Mouse (Mus musculus): Measurements from ENCODE around the gene Mst1r. TPM values are rescaled to one million over a fixed set of nuclear protein-coding genes. Genes with fewer than 3 reads are reported as not detected.

Gene Mst1r
- polyA plus RNA-seq (2016; fragmentation: Nextera tagmentation; extraction: Ambion mirVana): 2.0 and 2.3 TPM in 2 replicates

DNA sequence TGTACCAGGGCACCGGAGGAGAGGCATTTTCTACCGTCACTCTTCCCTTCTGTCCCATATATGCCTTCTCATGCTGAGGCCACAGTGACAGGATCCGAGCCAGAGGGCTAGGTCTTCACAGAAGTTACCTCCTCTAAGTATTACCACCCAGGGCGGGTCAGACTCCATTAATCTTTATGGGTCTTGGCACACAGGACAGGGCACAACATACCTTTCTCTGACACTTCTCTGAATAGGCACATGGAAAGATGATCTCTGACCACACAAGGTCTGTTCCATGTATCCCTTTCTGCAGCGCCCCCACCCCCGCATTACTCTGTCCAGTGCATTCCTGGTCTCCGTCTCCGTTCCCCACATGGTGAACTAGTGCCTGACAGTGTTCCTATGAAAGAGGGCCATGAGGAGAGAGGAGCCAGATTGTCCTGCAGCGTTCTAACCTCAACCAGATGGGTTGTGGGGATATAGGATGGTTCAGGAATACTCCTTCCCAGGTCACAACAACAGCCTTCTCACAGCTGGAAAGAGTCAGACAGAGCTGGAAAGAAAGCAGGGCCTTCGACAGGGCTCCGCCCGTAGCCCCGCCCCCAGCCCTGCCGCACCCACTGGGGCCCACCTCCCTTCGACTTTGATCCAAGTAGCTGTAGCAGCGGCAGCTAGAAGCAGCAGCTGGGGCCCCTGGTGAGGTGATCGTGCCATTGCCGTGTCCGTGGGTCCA lies at the start of gene Mst1r:
Mst1r (plus strand) TSS at position 622 of the 715 bp plus-strand sequence.
- 19% methylated on average over 19 of the region's 19 CpGs for WGBS
- no peak within 1 kb of the TSS for H3K27ac ChIP-seq

GRCm38 (mm10) chr9:107858343-107858742 lies 48.3 kb upstream of the Mst1r start:
- H3K9me3 ChIP-seq (replicated peaks): no peaks in the 10 kb centered on the region
- no peaks in the 10 kb centered on the region for H3K4me1 ChIP-seq
- no peak overlapping the region for H3K27ac ChIP-seq
- ATAC-seq (ENCODE audit: low FRiP score): no peak
- no peak overlapping the region for H3K4me2 ChIP-seq (replicated peaks)
- no peak overlapping the region for H3K4me3 ChIP-seq
- WGBS: 99% methylated on average over 3 of the region's 3 CpGs
- H3K9ac ChIP-seq: no peak overlapping the region
- H3K27me3 ChIP-seq: no peaks in the 10 kb centered on the region
- H3K36me3 ChIP-seq: peaks cover 16% of the 10 kb centered on the region

More for the DNA sequence above, at the start of gene Mst1r:
- peaks cover 9% of the 10 kb centered on the region; the same call in 1 of the 2 replicates for H3K36me3 ChIP-seq
- H3K4me2 ChIP-seq (replicated peaks): peak within 1 kb of the TSS; percentile 57
- peaks cover 28% of the 10 kb centered on the region for H3K4me1 ChIP-seq
- H3K27me3 ChIP-seq: peaks cover 39% of the 10 kb centered on the region
- peak within 1 kb of the TSS; percentile 27 for H3K4me3 ChIP-seq
- H3K9me3 ChIP-seq (replicated peaks): no peaks in the 10 kb centered on the region
- peak within 1 kb of the TSS; percentile 54 for H3K9ac ChIP-seq
- ATAC-seq (ENCODE audit: low FRiP score): peak; percentile 43; the same call in 1 of the 2 replicates

DNA sequence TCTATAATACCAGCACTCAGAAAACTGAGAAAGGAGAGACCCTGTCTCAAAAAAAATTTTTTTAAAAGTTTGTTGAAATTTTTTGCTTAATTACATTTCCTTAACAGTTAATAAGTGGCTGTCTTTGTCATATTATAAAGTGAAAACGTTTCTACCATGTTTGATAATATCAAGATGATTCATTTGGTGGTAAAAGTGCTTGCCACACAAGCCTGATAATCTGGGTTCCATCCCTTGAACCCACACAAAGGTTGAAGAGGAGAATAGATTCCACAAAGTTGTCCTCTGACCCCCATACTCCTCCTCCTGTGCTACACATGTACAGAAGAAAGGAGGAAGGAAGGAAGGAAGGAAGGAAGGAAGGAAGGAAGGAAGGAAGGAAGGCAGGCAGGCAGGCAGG lies 42.2 kb upstream of the Mst1r start:
- no peaks in the 10 kb centered on the region for H3K9me3 ChIP-seq (replicated peaks)
- H3K4me3 ChIP-seq: no peak overlapping the region
- no peaks in the 10 kb centered on the region for H3K27me3 ChIP-seq
- H3K27ac ChIP-seq: no peak overlapping the region
- 85% methylated on average over 1 of the region's 1 CpGs for WGBS
- no peak overlapping the region for H3K4me2 ChIP-seq (replicated peaks)
- H3K9ac ChIP-seq: no peak overlapping the region
- H3K36me3 ChIP-seq: peaks cover 10% of the 10 kb centered on the region
- H3K4me1 ChIP-seq: peaks cover 3% of the 10 kb centered on the region; the same call in 1 of the 2 replicates
- ATAC-seq (ENCODE audit: low FRiP score): no peak

DNA sequence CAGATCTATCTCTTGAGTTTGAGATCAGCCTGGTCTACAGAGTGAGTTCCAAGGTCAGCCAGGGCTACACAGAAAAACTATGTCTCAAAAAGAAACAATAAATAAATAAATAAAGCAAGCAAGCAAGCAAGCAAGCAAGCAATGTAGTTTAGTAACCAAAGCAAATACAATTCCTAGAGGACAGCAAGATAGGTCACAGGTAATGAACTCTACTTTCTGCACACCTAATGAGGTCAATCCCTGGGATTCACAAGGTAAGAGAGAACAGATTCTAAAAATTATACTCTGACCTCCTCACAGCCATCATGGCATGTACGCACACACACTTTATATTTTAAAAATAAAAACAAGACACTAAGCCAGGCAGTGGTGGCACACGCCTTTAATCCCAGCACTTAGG lies 40.6 kb upstream of the Mst1r start:
- peaks cover 5% of the 10 kb centered on the region for H3K4me1 ChIP-seq
- H3K9ac ChIP-seq: no peak overlapping the region
- H3K4me3 ChIP-seq: no peak overlapping the region
- no peak for ATAC-seq (ENCODE audit: low FRiP score)
- no peaks in the 10 kb centered on the region for H3K9me3 ChIP-seq (replicated peaks)
- H3K4me2 ChIP-seq (replicated peaks): no peak overlapping the region
- WGBS: 97% methylated on average over 2 of the region's 2 CpGs
- no peaks in the 10 kb centered on the region for H3K27me3 ChIP-seq
- H3K36me3 ChIP-seq: peaks cover 10% of the 10 kb centered on the region
- H3K27ac ChIP-seq: no peak overlapping the region

GRCm38 (mm10) chr9:107872350-107873098 lies 34.1 kb upstream of the Mst1r start:
- H3K27me3 ChIP-seq: no peaks in the 10 kb centered on the region
- peak overlapping the region; percentile 99 for H3K9ac ChIP-seq
- H3K4me1 ChIP-seq: peaks cover 16% of the 10 kb centered on the region
- peak overlapping the region; percentile 97 for H3K27ac ChIP-seq
- under 1% methylated on average over 76 of the region's 80 CpGs for WGBS
- ATAC-seq (ENCODE audit: low FRiP score): peak; percentile 100
- peak overlapping the region; percentile 97 for H3K4me3 ChIP-seq
- H3K9me3 ChIP-seq (replicated peaks): no peaks in the 10 kb centered on the region
- H3K36me3 ChIP-seq: peaks cover 6% of the 10 kb centered on the region
- peak overlapping the region; percentile 84 for H3K4me2 ChIP-seq (replicated peaks)

DNA sequence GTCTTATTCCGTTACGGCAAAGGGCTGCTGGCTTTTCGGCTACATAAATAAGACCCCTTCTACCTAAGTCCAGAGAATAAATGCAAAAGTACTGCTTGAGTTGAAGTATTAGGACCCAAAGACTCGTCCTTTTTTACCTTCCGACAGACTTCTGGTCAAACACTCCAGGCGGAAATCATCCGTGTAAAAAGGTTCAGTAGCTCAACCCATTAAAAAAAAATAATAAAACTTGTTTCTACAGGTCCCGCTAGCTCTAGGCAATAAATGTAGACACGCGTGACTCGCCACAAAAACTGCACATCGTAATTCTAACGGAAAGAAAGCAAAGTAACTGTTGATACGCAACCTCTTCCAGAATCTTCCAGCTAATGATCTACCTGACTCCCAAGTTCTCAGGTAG lies 33.5 kb upstream of the Mst1r start, which contains the start of gene Rbm6:
Rbm6 (minus strand) TSS at position 101 of the 400 bp plus-strand sequence.
- Histone ChIP-seq H3K9ac (peak within 1 kb of the TSS; percentile 99), H3K4me2 (replicated peaks) (peak within 1 kb of the TSS; percentile 84), H3K9me3 (replicated peaks) (no peaks in the 10 kb centered on the region), H3K4me1 (peaks cover 16% of the 10 kb centered on the region), H3K27ac (peak within 1 kb of the TSS; percentile 97), H3K4me3 (peak within 1 kb of the TSS; percentile 97), H3K36me3 (peaks cover 6% of the 10 kb centered on the region), H3K27me3 (no peaks in the 10 kb centered on the region)
- WGBS: 11% methylated on average over 14 of the region's 14 CpGs
- ATAC-seq (ENCODE audit: low FRiP score): no peak

- no peak for ATAC-seq (ENCODE audit: low FRiP score)
- Histone ChIP-seq H3K9ac (no peak overlapping the region), H3K4me3 (no peak overlapping the region), H3K36me3 (no peaks in the 10 kb centered on the region), H3K4me2 (replicated peaks) (no peak overlapping the region), H3K9me3 (replicated peaks) (no peaks in the 10 kb centered on the region), H3K4me1 (no peaks in the 10 kb centered on the region), H3K27me3 (peaks cover 4% of the 10 kb centered on the region; the same call in 1 of the 2 replicates), H3K27ac (no peak overlapping the region)
- 76% methylated on average over 4 of the region's 4 CpGs for WGBS
Observed at GRCm38 (mm10) chr9:107880411-107880810, 26.3 kb upstream of the Mst1r start.

DNA sequence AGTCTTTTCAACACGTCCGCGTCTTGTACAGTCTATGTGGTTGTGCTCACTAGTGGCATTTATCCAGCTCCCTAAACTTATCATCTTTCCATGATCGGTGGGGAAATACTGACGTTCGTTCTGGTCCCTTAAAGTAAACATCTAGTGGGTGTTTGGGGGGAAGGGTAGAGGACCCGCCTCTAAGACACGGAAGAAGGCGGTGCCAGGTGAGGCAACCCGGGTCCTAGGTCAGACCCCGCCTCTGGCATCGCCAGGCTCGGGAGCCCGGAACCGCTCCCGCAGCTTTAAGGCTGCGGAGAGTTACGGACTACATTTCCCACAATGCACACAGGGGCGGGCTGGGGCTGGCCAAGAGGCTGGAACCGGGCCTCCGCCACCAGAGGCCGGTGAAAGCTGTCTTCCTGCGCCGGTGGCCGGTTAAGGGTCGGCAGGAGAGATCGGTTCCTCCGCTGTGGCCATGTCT lies 18.8 kb upstream of the Mst1r start, which contains the start of gene Mon1a:
Mon1a (plus strand) TSS at position 348 of the 463 bp plus-strand sequence.
- Histone ChIP-seq H3K27ac (peak within 1 kb of the TSS; percentile 70), H3K27me3 (peaks cover 16% of the 10 kb centered on the region), H3K9ac (peak within 1 kb of the TSS; percentile 76), H3K4me2 (replicated peaks) (peak within 1 kb of the TSS; percentile 83), H3K36me3 (no peaks in the 10 kb centered on the region), H3K4me1 (peaks cover 9% of the 10 kb centered on the region), H3K9me3 (replicated peaks) (no peaks in the 10 kb centered on the region), H3K4me3 (peak within 1 kb of the TSS; percentile 80)
- under 1% methylated on average over 28 of the region's 28 CpGs for WGBS
- ATAC-seq (ENCODE audit: low FRiP score): peak; percentile 96

DNA sequence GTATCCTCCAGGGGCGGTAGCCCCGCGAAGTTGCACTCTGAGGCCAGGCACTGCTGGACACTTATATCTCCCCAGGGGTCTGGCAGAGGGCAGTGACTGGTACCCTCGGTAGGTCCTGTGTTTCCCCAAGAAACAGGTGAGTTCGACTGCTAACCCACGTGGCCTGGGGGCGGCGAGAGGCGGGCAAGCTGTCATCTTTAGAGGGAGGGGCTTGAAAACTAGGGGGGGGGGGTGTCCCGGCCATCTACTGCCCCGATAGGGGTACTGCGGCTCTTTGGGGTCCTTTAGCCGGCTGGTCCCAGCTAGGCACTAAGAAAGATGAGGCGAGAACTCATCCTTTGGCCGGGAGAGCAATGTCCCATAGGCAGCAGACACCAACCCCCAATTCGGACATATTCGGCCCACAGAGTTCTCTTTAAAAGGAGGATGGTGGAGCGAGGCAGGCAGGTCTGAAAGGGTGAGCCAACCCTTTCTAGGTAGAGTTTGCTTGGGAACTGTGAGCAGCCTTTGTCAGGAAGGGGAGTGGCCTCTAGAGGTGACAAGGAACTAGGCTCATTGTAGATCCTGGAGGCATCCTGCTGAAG lies 18.3 kb upstream of the Mst1r start:
- no peaks in the 10 kb centered on the region for H3K36me3 ChIP-seq
- peaks cover 16% of the 10 kb centered on the region for H3K27me3 ChIP-seq
- H3K27ac ChIP-seq: peak overlapping the region; percentile 70
- H3K9ac ChIP-seq: peak overlapping the region; percentile 76
- H3K9me3 ChIP-seq (replicated peaks): no peaks in the 10 kb centered on the region
- WGBS: 0% methylated on average over 18 of the region's 18 CpGs
- H3K4me1 ChIP-seq: peaks cover 9% of the 10 kb centered on the region
- peak overlapping the region; percentile 80 for H3K4me3 ChIP-seq
- ATAC-seq (ENCODE audit: low FRiP score): peak; percentile 79
- H3K4me2 ChIP-seq (replicated peaks): peak overlapping the region; percentile 83

- Histone ChIP-seq H3K9ac (no peak overlapping the region), H3K4me1 (peaks cover 9% of the 10 kb centered on the region), H3K36me3 (no peaks in the 10 kb centered on the region), H3K27ac (no peak overlapping the region), H3K9me3 (replicated peaks) (no peaks in the 10 kb centered on the region), H3K4me3 (no peak overlapping the region), H3K4me2 (replicated peaks) (no peak overlapping the region), H3K27me3 (peaks cover 13% of the 10 kb centered on the region)
- 91% methylated on average over 6 of the region's 6 CpGs for WGBS
- ATAC-seq (ENCODE audit: low FRiP score): no peak
Observed at GRCm38 (mm10) chr9:107890260-107890659, 16.4 kb upstream of the Mst1r start.

GRCm38 (mm10) chr9:107891023-107891422 lies 15.7 kb upstream of the Mst1r start:
- 100% methylated on average over 1 of the region's 1 CpGs for WGBS
- Histone ChIP-seq H3K4me2 (replicated peaks) (no peak overlapping the region), H3K36me3 (no peaks in the 10 kb centered on the region), H3K9me3 (replicated peaks) (no peaks in the 10 kb centered on the region), H3K27ac (no peak overlapping the region), H3K4me1 (peaks cover 9% of the 10 kb centered on the region), H3K4me3 (no peak overlapping the region), H3K9ac (no peak overlapping the region), H3K27me3 (peaks cover 11% of the 10 kb centered on the region)
- ATAC-seq (ENCODE audit: low FRiP score): no peak

DNA sequence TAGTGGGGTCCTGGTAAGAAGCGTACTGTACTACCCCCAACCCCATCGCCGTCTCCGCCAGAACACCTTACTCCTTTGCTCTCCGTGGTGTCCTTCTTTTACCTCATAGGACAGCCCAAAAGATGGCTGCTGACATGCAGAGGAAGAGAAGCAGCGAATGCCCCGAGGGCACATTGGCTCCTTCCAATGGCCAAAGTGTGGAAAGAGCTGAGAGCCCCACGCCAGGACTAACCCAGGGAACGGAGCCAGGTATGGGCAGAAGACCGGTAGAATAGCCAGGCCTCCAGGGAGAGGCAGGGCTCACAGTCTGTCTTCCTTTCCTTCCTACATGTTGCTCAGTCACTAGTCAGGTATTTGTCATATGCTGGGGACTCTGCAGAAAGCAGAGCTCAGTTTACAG lies 8.1 kb upstream of the Mst1r start:
- H3K9me3 ChIP-seq (replicated peaks): no peaks in the 10 kb centered on the region
- ATAC-seq (ENCODE audit: low FRiP score): no peak
- H3K4me2 ChIP-seq (replicated peaks): no peak overlapping the region
- no peak overlapping the region for H3K27ac ChIP-seq
- 89% methylated on average over 10 of the region's 10 CpGs for WGBS
- peaks cover 34% of the 10 kb centered on the region for H3K27me3 ChIP-seq
- no peak overlapping the region for H3K4me3 ChIP-seq
- no peak overlapping the region for H3K9ac ChIP-seq
- peaks cover 13% of the 10 kb centered on the region for H3K4me1 ChIP-seq
- peaks cover 21% of the 10 kb centered on the region; the same call in 1 of the 2 replicates for H3K36me3 ChIP-seq

Data from hindbrain, embryonic 12.5 days (tissue).